Mouse (Mus musculus): Measurements from ENCODE around the gene 1700017D01Rik.
"Not testable (repeated sequence)": the region's sequence is repeated elsewhere in the genome, so short reads cannot be mapped to it uniquely, and the experiment has no call there.

1700017D01Rik gene

DNA sequence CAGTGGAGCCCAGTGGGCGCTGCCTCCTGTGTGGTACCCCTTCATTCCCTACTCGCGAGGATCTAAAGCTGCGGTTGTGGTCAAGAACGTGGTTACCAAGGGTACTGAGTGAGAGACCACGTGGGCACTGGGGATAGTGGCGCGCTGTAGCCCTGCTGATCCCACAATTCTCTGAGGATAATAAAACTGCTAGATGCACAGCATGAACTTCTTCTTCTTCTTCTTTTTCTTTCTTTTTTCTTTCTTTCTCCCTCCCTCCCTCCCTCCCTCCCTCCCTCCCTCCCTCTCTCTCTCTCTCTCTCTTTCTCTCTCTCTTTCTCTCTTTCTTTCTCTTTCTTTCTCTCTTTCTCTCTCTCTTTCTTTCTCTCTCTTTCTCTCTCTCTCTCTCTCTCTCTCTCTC is at the start of gene 1700017D01Rik:
TSS of gene 1700017D01Rik (minus strand) at position 101 of the 400 bp plus-strand sequence.
- DNase-seq (ENCODE audit: extremely low read depth, low read depth, low spot score), result not testable (repeated sequence)

DNA sequence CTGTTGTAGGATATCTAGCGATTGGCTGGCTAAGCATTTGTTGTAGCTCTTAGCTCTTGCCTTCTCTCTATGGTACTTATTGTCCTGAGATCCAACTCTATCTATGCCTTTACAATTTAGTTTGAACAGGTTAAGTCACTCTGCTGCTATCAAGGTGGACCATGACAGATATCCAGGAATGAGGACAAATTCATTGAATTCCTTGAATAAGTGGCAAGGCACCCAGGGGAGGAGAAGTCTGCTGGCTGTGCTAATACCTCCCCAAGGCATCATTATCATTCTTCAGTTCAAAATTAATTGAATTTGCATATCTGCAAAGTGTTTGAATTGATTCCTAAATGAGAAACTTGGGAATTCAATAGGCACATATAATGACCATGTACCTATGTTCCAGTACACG is 46.8 kb upstream of the 1700017D01Rik start:
- no peak for DNase-seq (ENCODE audit: extremely low read depth, low read depth, low spot score)

DNA sequence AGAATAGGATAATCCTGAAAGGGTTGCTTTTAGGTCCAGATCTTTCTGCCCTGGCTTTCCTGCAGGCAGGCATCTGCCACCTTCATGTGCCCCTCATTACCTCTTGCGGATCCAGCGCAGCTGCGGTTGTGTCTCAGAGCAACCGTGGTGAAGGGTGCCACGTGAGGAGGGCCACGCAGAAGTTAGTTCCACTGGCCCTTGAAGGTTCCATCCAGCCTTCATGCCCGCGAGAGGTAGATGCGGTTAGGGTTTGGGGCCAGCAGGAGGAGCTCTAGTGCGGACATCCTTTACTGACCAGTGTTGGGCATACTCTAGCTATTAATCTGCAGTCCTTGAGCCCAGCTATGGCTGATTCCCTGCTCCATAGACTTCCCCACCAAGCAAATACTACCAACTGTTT is 34.5 kb upstream of the 1700017D01Rik start, which contains the start of gene 1700025F22Rik:
TSS of gene 1700025F22Rik (minus strand) at position 149 of the 400 bp plus-strand sequence.
- DNase-seq (ENCODE audit: extremely low read depth, low read depth, low spot score), result no peak

DNA sequence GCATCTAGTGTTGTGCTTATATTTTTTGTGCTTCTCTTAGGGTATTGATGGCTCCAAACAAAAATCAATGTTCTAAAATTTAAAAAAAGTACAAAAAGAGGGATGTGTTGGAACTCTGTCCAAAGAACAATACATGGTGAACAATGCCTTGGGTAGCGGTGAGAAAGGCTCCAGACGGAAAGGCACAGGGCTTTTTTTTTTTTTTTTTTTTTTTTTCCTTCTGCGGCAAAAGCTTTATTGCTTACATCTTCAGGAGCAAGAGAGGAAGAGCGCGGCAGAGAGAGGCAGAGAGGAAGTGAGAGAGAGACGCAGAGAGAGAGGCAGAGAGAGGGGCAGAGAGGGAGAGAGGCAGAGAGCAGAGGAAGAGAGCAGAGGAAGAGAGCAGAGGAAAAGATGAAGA is 27.2 kb upstream of the 1700017D01Rik start:
- DNase-seq (ENCODE audit: extremely low read depth, low read depth, low spot score), result not testable (repeated sequence)

DNA sequence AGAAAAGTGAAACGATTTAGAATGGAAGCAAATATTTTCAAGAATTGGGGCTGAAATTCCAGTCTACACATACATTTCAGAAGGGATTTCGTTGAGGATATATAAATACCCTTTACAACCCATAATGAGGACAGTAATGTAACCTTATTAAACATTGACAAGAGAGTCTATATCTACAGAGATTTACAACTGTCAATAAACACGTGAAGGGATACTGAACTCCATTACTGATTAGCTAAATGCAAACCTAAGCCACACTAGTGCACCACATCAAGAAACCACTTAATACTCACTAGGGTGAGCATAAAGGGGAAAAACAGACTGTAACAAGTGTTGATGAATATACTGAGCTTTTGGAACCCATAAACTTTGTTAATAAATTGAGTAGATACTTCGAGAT is 4.7 kb upstream of the 1700017D01Rik start:
- DNase-seq (ENCODE audit: extremely low read depth, low read depth, low spot score), result no peak

DNA sequence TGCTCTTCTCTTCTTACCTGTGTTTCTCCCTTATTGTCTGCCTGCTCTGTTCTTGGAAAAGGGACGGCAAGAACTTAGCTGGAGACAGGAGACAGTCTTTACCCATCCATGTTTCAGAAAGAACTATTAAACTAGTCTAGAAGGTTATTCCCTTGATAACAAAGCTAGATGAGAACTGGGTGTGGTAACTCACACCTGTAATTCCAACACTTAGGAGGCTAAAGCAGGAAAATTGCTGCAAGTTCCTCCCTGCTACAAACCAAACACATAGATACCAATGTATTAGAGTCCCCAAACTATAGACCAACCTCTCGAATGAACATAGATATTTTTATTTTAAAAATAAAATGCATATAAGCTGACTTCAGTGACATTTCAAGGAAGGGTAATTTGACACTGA is 4.2 kb upstream of the 1700017D01Rik start:
- DNase-seq (ENCODE audit: extremely low read depth, low read depth, low spot score), result no peak

DNA sequence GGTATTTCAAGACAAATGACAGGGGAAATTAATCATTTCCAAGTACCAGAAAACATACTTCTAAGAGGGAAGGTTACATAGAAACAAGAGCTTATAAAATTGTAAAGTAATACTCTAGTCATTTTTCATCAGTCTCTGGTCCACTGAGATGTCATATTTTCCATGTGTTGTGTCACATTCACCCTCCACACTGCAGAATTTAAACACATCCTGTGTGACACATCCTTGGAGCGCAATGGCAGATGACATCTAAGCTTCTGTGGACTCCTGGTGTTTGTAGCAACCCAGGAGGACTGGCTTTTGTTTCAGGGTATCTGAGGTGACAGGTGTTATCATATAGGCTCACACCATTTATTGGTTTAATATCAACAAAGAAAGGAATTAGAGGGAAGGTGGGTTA is 974 bp downstream of the 1700017D01Rik start:
- DNase-seq (ENCODE audit: extremely low read depth, low read depth, low spot score), result no peak

DNA sequence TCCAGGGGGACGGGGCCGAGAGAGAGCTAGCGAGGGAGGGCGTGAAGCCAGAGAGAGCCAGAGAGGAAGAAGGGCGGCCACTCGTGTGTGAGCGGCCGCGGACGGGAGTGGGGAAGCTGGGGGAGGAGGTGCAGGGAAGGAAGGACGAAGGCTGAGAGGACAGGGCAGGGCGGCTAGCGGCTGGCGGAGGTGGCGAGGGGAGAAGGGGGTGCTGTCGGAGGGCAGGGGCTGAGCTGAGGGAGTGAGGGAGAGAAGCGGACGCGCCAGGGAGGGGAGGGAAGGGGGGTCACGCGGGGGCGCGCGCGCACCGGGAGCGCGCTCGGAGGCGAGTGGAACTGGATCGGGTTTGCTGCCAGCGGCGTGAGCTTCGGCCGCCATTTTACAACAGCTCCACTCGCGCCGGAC is 9.7 kb downstream of the 1700017D01Rik start:
- not testable (repeated sequence) for DNase-seq (ENCODE audit: extremely low read depth, low read depth, low spot score)

DNA sequence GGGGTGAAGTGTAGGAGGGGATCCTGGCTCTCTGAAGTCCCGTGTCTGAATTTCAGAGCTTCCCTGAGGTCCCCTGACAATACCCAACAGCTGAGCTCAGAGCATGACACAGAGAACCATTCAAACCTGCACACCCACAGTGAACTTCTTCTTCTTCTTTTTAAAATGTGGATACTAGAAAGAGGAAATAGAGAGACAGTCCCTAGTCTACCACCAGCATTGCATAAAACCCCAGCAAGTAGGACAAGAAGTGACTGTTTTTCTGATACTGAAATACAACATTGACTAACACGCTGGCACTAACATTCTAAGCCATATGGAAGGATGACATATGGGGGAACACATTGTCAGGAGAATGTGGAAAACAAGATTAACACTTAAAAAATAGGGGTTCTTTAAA is 11.3 kb downstream of the 1700017D01Rik start:
- no peak for DNase-seq (ENCODE audit: extremely low read depth, low read depth, low spot score)

DNA sequence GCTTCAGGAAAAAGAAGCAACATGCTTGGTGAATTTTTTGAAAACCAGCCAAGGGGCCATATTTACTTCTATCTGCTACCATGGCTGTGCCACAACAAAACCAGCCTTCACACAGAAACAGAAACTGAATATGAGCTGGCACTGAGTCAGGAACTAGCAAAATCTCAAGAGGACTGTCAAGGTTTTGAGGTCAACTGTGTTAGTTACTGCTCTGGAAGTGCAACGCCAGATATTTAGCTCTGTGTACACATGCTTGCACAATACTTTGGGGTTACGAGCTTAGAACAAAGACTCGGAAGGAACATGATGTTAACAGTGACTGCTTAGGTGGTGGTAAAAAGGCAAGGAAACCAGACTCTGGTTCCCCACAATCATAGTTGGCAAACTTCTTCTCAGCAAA is 22.9 kb downstream of the 1700017D01Rik start:
- no peak for DNase-seq (ENCODE audit: extremely low read depth, low read depth, low spot score)

DNA sequence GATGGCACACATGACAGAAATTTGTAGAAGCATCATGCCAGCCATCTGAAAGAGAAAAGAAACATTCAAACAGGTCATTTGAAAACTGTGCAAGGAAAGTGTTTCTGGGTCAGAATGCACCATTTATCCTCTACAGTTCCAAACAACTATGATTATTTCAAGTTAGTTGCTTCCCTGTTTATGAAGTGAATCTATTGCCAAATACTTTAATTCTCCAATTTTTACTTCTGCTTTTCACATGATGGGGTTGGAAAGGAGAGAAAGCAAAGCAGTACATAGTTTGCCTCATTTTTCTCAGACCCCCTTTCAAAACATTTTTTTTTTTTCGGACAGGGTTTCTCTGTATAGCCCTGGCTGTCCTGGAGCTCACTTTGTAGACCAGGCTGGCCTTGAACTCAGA is 28.8 kb downstream of the 1700017D01Rik start:
- DNase-seq (ENCODE audit: extremely low read depth, low read depth, low spot score), result no peak

DNA sequence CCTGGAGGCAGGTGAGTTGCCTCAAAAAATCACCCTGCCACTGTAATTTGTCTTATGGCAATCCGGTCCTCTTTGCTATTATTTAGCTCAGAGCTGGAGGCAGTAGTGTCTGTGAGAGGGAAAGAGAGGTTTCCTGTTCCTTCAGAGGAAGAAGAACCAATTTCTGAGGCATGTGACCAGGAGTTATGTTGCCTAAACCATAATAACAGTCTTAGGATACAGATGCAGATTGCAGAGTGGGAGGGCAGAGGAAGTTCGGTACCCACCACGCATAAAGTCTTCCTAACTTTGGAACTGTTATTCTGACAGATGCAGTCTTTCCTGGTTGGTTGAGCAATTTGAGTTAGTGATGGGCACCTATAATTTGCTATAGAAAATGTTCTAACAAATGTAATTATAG is 32.3 kb downstream of the 1700017D01Rik start:
- no peak for DNase-seq (ENCODE audit: extremely low read depth, low read depth, low spot score)

DNA sequence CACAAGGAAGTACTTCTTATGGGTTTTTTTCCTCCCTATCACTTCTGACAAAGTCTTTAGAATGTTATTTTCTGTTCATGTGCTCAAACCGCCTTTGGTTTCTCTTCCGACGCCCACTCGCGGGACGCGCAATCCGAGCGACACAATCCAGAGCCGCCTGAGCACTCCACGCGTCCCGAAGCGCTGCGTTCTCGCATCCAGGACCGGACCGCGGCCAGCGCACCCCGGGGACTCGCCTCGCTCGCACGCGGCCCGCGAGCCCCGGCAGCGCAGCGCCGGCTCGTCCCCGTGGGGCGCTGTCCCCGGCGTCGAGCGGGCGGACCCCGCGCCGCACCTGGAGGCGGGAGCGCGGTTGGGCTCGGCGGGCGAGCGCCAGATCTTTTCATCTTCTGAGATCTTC is 38.5 kb downstream of the 1700017D01Rik start:
- not testable (repeated sequence) for DNase-seq (ENCODE audit: extremely low read depth, low read depth, low spot score)

DNA sequence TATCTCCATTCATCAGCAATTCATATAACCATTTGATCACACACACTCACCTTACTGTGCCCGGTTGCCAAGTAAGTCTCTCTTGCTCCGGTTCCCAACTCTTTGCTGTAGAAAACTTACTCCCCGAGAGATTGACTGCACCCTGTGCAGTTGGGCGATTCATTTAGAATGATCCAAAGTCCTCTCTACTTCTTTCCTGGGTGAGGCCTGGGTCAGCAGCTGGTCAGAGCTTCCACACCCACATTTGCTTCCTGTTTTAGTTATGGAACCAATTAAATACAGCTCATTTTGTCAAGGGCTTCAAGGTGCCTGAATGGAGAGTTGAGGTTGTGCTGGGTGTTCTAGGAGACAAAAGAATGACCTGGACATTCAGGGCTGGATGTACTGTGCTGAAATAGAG is 49.7 kb downstream of the 1700017D01Rik start, which contains the start of gene Ms4a8a:
TSS of gene Ms4a8a (minus strand) at position 169 of the 400 bp plus-strand sequence.
- no peak for DNase-seq (ENCODE audit: extremely low read depth, low read depth, low spot score)

DNA sequence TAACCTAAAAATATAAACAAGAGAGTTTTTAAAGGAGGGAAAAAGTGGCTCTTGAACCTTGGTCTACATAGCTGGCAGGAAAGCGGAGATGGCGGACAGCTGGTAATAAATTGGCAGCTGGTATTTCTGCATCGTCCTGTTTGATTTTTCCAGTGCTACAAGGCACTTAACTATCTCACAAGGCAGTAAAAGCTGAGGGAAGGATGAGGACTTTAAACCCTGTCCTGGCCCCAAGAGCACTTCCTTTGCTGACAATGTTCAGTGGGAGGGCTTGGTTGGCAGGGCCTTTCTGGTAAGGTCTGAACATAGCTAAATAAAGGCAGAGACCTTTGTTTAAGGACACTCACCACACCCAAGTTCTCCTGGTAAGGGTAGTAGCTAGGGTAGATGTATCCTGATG is 60.3 kb downstream of the 1700017D01Rik start:
- no peak for DNase-seq (ENCODE audit: extremely low read depth, low read depth, low spot score)

DNA sequence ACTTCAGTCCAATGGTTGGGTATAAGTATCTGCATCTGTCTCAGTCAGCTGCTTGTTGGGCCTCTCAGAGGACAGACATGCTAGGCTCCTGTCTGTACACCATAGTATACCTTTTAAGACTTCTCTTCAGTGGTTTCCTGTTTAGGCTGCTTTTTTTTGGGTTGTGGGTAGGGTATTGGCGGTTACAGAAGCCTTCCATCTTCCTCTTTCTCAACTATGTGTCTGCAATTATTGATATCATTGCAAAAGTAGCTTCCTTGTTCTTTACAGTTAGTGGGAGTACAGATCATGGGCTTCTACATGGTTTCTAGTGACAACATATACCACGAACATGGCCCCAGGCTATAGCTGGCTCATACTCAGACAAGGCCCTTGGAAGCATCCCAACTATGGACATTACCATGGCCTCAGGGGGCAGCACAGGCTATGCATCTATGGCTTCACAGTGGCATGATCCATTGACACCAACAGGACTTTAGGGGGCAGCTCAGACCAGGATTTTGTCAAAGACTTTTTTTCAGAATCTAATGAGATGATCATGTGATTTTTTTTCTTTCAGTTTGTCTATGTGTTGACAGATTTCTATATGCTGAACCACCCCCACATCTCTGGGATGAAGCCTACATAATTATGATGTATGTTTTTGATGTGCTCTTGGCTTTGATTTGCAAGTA is 65.3 kb downstream of the 1700017D01Rik start:
- DNase-seq (ENCODE audit: extremely low read depth, low read depth, low spot score), result no peak

DNA sequence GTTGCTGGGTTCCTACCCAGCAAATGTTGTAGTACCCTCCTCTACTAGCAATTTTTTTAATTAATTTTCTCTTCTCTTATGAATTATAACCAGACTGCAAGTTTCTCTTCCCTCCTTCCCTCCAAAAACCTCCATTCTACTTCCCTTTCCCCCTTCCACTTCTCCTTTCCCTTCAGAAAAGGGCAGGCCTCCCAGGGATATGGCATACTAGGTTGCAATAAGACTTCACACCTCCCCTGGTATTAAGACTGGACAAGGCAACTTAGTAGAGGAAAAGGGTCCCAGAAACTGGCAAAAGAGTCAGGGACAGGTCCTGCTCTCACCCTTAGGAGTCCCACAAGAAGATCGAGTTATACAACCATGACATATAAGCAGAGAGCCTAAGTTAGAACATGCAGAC is 69.8 kb downstream of the 1700017D01Rik start:
- DNase-seq (ENCODE audit: extremely low read depth, low read depth, low spot score), result no peak

DNA sequence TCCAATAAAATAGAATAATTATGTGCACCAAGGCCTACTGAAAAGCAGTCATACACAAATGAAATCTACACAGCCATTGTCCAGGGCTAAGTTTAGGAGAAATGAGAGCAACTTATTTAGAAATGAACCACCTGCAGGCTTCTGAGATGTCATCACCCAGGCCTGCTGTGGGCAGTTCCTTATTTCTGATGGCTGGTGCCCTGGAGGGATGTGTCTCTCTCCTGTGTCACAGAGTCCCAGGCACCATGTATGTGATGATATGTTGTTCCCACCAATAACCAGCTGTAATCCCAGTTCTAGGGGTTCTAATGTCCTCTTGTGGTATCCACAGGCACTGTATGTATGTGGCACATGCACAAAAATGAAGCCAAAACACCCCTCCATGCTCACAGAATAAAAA is 70.7 kb downstream of the 1700017D01Rik start:
- no peak for DNase-seq (ENCODE audit: extremely low read depth, low read depth, low spot score)

DNA sequence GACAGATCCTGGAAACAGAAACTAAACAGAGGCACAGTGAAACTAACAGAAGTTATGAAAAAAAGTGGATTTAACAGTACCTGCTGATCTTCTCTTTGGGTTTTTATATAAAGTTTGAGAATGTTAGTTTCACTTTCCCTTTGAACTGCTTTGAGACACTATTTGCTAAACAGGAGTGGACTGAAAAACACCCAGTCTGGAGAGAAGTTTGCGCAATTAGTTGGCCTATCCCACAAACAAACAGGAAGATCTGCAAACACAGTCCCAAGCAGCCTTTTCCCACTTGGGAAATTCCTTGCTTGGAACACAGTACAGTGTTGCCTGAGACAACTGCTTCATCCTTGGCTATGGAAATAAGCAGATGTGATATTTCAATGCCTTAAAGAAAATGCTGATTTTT is 75.0 kb downstream of the 1700017D01Rik start:
- not testable (repeated sequence) for DNase-seq (ENCODE audit: extremely low read depth, low read depth, low spot score)

DNA sequence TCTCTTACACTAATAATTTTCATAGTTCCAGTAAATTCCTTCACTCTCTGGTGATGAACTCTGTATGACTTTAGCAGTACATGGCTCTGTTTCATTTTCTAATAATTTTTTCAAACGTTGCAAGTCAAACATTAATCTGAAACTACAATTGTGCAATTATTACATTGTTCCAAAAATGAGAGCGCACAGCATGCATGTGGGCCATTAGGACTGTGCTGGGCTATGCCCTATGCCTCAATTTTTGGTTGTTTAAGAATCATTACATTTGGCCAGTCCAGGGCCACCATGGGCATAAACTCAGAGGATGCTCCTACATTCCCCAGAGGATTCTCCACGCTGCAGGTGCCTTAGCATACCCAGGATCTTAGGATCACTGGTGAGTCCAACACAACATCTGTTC is 77.4 kb downstream of the 1700017D01Rik start:
- DNase-seq (ENCODE audit: extremely low read depth, low read depth, low spot score), result no peak

DNA sequence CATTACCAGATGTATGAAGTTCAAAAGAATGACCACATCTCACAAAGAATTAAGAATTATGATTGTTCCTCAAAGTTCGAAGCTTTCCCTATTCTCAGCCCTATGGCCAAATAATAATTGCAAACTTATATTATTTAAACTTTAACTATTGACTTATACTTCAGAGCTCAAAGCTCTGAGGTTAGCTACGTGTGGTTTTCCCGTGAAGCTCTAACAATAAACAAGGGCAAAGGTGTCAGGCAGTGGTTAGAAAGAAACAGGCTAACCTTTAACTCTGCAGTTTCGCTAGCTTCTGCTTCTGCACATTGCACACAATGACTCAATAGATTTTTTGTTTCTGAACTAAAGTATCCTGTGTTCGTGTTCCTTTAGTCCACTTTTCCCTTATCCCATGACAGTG is 77.8 kb downstream of the 1700017D01Rik start:
- no peak for DNase-seq (ENCODE audit: extremely low read depth, low read depth, low spot score)

DNA sequence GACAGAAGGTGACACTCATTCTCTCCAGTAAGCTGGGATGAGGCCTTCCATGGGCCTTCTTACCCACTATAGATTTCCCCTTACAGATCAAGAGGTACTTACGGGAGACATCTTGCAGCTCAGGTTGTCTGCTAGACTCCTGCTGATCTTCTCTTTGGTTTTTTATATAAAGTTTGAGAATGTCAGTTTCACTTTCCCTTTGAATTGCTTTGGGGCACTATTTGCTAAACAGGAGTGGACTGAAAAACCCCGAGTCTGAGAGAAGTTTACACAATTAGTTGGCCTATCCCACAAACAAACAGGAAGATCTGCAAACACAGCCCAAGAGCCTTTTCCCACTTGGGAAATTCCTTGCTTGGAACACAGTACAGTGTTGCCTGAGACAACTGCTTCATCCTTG is 80.4 kb downstream of the 1700017D01Rik start:
- no peak for DNase-seq (ENCODE audit: extremely low read depth, low read depth, low spot score)

DNA sequence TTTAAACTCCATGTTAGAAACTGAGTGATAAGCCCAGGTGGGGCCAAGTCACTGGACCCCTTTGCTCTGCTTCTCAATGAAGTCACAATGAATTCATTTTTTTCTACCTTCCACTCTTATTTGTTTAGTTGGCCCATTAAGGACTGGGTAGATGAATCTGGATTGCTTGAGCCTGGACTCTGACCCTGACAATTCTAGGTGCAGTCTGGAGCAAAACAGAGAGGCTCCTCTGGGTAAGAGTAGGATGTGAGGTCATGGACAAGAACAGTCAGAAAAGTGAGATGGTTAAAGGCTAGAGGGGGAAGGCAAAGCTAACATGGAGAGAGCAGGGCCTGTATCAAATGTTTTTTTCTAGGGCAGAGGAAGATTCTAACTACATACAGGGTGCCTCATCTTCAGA is 81.2 kb downstream of the 1700017D01Rik start:
- DNase-seq (ENCODE audit: extremely low read depth, low read depth, low spot score), result no peak
